Mouse (Mus musculus) spleen, adult 2 months (tissue): ENCODE data around the gene Pole. TPM values are rescaled to one million over a fixed set of nuclear protein-coding genes. Genes with fewer than 3 reads are reported as not detected.

Source experiments
- DNase-seq, 2 experiments: peaks; one replicate each; pipeline versions ENCODE4 v3.0.0 to v3.0.0-alpha.2; 2012 to 2021; ENCODE audit warnings: low spot score in 2 of 2, low read depth in 1 of 2
- H3K27ac ChIP-seq: fragments of 200-500 bp; 2 replicates; pipeline ENCODE4 v1.5.1; 2012; ENCODE audit warnings: low read length, inconsistent platforms; ENCODE audit not compliant: insufficient read depth
- H3K27me3 ChIP-seq: fragments of 200-500 bp; 2 replicates; pipeline ENCODE4 v1.6.1; 2012; ENCODE audit warnings: mild to moderate bottlenecking, moderate library complexity, low read length, inconsistent platforms; ENCODE audit not compliant: control insufficient read depth, insufficient read depth
- H3K36me3 ChIP-seq: fragments of 200-500 bp; 2 replicates; pipeline ENCODE4 v1.6.1; 2012; ENCODE audit warnings: mild to moderate bottlenecking, low read length, inconsistent platforms; ENCODE audit not compliant: control insufficient read depth, insufficient read depth
- H3K4me1 ChIP-seq: fragments of 200-500 bp; 2 replicates; pipeline ENCODE4 v1.6.1; 2011; ENCODE audit warnings: inconsistent platforms; ENCODE audit not compliant: control insufficient read depth, insufficient read depth, insufficient read length
- H3K4me3 ChIP-seq: fragments of 200-500 bp; 2 replicates; pipeline ENCODE4 v1.5.1; 2011; ENCODE audit warnings: mild to moderate bottlenecking, inconsistent platforms; ENCODE audit not compliant: insufficient read depth, insufficient read length; ENCODE audit errors: extremely low read depth
- CTCF ChIP-seq: fragments of 200-500 bp; IDR thresholded peaks from 2 replicates; pipeline ENCODE4 v1.5.1; 2011; ENCODE audit warnings: mild to moderate bottlenecking, inconsistent platforms; ENCODE audit not compliant: insufficient read depth, insufficient read length, insufficient replicate concordance; ENCODE audit errors: extremely low read depth
- POLR2A ChIP-seq: fragments of 200-500 bp; IDR thresholded peaks from 2 replicates; pipeline ENCODE4 v1.6.1; 2011; ENCODE audit warnings: low read depth, low read length, inconsistent platforms
- WGBS: fragments of 180-500 bp; shearing (Covaris S2); methylation state at CpG from one replicate; pipeline ENCODE4 v1.1.7; 2018; 5-methylcytosine and 5-hydroxymethylcytosine counted together
- polyA plus RNA-seq: library from polyadenylated mRNA; depleted of rRNA; stranded (reverse); fragments of >200 nt; gene quantifications from 2 replicates; pipeline ENCODE4 v1.2.3, GENCODE M21; 2012

Pole gene
- polyA plus RNA-seq, 1 experiment: 5.6 TPM

DNA sequence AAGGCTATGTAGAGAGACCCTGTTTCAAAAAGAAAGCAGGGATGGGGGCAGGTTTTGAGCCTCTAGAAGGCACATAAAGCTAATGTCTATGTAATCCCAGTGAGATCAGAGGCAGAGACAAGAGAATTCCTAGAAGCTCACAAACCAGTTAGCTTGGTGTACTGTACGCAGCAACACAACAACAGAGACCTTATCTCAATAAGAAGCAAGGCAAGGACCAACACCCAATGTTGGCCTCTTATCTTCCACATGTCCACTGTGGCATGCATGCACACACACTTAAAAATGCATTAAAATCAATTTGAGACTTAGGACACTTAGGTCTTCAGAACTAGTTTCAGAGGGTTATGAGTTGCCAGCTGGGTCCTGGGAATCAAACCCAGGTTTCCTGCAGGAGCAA, 5.5 kb downstream of the Pole start:
- no peaks in the 10 kb centered on the region for H3K36me3 ChIP-seq
- H3K27ac ChIP-seq: no peak overlapping the region
- no peak for DNase-seq
- no peak overlapping the region; the same call in 1 of the 2 replicates for H3K4me3 ChIP-seq
- no peak for TF ChIP-seq CTCF
- TF ChIP-seq POLR2A: no peak
- H3K27me3 ChIP-seq: no peaks in the 10 kb centered on the region
- WGBS: 82% methylated on average over 1 of the region's 1 CpGs
- H3K4me1 ChIP-seq: no peaks in the 10 kb centered on the region

DNA sequence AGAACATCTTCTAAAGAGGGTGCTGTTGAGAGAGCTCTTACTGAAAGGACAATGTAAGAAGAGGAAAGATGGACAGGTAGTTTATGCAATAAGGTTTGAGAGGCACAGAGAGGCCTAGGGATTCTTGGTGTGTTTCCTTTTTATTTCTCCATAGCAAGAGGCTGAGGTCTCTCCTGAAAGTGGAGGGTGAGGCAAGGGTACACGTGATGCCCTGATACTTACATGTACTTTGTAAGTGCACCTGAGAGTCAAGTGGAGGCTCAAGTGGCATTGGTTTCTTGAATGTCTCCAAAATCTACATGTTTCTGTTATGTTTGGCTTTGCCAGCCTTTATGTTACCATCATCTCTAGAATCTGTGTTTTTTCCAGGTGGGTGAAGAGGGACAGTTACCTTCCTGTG, 10.5 kb downstream of the Pole start:
- TF ChIP-seq POLR2A (no peak), CTCF (no peak)
- Histone ChIP-seq H3K4me3 (no peak overlapping the region), H3K27ac (no peak overlapping the region), H3K36me3 (no peaks in the 10 kb centered on the region; the same call in 1 of the 2 replicates), H3K4me1 (no peaks in the 10 kb centered on the region), H3K27me3 (no peaks in the 10 kb centered on the region)
- no peak for DNase-seq
- WGBS: 91% methylated on average over 1 of the region's 1 CpGs

DNA sequence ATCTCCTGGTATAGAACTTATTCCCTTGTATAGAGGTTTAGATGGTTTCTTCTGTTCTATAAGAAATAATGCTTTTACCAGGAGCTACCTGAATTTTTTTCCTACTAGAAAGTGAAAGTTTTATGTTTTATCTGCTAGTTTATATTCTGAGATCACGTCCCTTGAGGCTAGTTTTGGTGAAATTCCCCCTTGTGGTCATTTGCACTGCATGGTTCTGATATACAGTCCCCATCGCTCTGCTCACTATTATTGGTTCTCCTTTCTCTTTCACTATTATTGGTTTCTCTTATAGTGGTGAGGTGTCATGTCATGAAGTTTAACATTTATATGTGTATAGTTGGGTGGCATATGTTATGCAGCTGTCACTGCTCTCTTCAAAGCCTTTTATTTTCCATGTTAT, 14.5 kb downstream of the Pole start:
- Histone ChIP-seq H3K36me3 (peaks cover 2% of the 10 kb centered on the region; the same call in 1 of the 2 replicates), H3K27me3 (no peaks in the 10 kb centered on the region), H3K27ac (no peak overlapping the region), H3K4me1 (no peaks in the 10 kb centered on the region), H3K4me3 (no peak overlapping the region)
- DNase-seq: no peak
- TF ChIP-seq POLR2A (no peak), CTCF (no peak)
- 73% methylated on average over 2 of the region's 2 CpGs for WGBS

DNA sequence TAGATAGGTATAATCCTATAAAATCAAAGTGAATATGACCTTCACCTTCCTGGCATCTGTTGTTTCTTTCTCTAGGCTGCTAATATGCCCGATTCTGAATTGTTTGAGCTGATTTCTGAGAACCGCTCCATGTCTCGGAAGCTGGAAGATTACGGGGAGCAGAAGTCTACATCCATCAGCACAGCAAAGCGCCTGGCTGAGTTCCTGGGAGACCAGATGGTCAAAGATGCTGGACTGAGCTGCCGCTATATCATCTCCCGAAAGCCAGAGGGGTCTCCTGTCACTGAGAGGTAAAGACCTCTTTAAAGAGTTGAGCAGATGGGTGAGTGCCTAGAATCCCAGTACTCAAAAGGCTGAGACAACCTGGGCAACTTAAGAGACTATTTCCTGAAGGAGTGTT, 22.8 kb downstream of the Pole start:
- TF ChIP-seq POLR2A (no peak), CTCF (no peak)
- 96% methylated on average over 7 of the region's 7 CpGs for WGBS
- Histone ChIP-seq H3K27me3 (no peaks in the 10 kb centered on the region), H3K27ac (no peak overlapping the region), H3K4me1 (no peaks in the 10 kb centered on the region), H3K36me3 (peaks cover 8% of the 10 kb centered on the region; the same call in 1 of the 2 replicates), H3K4me3 (no peak overlapping the region)
- DNase-seq: no peak

DNA sequence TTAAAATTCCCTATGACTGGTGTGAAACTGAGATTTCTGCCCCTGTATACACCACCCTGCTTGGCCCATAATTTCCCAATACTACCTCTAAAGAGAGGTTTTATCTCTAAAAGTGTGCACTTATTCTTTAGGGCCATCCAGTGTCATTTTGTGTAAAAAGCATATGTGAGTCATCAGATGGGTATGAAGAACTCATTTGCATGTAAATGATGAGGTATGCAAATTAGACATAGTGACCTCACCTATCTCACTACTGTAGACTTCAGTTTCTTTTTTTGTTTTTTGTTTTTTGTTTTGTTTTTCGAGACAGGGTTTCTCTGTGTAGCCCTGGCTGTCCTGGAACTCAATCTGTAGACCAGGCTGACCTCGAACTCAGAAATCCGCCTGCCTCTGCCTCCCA, 27.0 kb downstream of the Pole start:
- no peak overlapping the region for H3K27ac ChIP-seq
- DNase-seq: no peak

DNA sequence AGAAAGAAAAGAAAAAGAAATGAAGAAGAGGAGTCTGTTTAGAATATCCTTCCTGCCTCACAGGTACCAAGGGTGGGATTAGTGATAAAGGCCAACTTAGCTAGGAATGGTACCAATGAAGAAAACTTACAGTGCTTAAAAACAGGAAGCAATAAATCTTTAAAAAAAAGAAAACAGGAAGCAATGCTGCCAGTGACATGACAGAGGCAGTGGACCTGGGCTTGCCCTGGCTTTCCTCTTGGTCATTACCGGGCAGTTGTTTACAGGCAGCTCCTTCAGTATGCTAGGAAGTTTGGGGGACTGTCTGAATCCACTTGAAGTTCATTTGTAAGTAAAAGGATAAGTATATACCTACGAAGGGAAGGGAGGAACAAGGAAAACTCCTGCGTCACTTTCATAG, 44.4 kb downstream of the Pole start:
- H3K4me1 ChIP-seq: no peaks in the 10 kb centered on the region
- 58% methylated on average over 3 of the region's 3 CpGs for WGBS
- no peaks in the 10 kb centered on the region for H3K27me3 ChIP-seq
- no peak overlapping the region for H3K27ac ChIP-seq
- H3K4me3 ChIP-seq: no peak overlapping the region
- TF ChIP-seq CTCF (no peak), POLR2A (no peak)
- H3K36me3 ChIP-seq: peaks cover 2% of the 10 kb centered on the region; the same call in 1 of the 2 replicates
- no peak for DNase-seq

More for the DNA sequence above, 27.0 kb downstream of the Pole start:
- Histone ChIP-seq H3K27me3 (no peaks in the 10 kb centered on the region), H3K4me3 (no peak overlapping the region), H3K4me1 (no peaks in the 10 kb centered on the region), H3K36me3 (peaks cover 5% of the 10 kb centered on the region; the same call in 1 of the 2 replicates)
- TF ChIP-seq POLR2A: no peak
- no peak for TF ChIP-seq CTCF
- WGBS: 95% methylated on average over 3 of the region's 3 CpGs

DNA sequence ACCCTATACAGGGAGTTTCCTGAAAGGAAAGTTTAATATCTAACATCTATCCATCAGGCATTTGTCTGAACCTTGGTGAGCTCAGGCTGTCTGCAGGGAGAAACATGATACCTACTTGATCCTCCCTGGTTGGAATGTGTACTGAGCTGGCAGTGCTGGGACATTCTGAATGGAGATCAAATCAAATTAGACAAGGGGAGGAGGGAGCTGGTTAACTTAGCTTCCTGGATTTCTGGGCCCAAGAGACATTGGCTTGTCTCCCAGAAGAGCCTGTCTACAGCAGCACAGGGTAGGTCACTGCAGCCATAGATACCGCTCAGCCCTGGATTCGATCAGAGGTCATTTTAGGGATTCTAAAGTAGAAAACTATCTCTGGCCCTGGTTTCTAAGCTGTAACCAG, 52.7 kb downstream of the Pole start:
- H3K4me3 ChIP-seq: no peak overlapping the region
- no peak overlapping the region for H3K27ac ChIP-seq
- H3K36me3 ChIP-seq: no peaks in the 10 kb centered on the region
- TF ChIP-seq POLR2A: no peak
- TF ChIP-seq CTCF: no peak
- peaks cover 7% of the 10 kb centered on the region; the same call in 1 of the 2 replicates for H3K27me3 ChIP-seq
- no peak for DNase-seq
- WGBS: 90% methylated on average over 2 of the region's 2 CpGs
- H3K4me1 ChIP-seq: no peaks in the 10 kb centered on the region; the same call in 1 of the 2 replicates
